Mouse (Mus musculus): ENCODE results near the gene Iba57. TPM values are rescaled to one million over a fixed set of nuclear protein-coding genes. Genes with fewer than 3 reads are reported as not detected.

The Iba57 gene
- polyA plus RNA-seq, 1 experiment from 2014 or later, result 3.8 TPM

DNA sequence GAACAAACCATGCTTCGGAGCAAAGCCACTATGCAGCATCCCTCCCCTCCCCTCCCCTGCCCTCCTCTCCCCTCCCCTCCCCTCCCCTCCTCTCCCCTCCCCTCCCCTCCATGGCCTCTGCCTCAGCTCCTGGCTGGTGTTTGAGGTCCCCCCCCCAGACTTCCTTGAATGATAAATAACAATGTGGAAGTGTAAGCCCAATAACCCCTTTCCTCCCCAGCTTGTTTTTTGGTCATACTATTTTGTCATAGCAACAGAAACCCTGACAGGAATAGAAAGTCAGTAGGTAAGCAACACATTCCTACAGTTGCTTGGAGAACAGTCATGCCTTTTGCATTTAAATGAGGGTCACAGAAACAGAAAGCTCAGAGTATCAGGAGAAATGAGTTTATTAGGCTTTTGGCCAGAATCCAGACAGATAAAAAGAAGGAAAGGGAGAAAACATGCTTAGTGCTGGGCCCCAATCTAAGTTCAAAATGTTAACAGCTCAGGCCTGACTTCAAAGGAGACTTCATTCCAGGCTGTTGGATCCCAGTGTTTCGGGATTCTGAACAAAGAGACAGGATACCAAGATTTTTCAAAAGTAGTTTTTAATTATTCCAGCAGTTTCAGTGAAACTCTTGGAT, 2.2 kb upstream of the Iba57 start:
- Histone ChIP-seq H3K9ac (no peak overlapping the region), H3K27me3 (no peaks in the 10 kb centered on the region), H3K4me2 (replicated peaks) (no peak overlapping the region), H3K4me1 (peaks cover 12% of the 10 kb centered on the region; the same call in 1 of the 2 replicates), H3K36me3 (no peaks in the 10 kb centered on the region), H3K4me3 (no peak overlapping the region), H3K9me3 (no peaks in the 10 kb centered on the region), H3K27ac (no peak overlapping the region)
- WGBS, result 78% methylated on average over 2 of the region's 2 CpGs
- ATAC-seq (ENCODE audit: insufficient number of reproducible peaks, insufficient read depth, low FRiP score, low TSS enrichment), result no peak

DNA sequence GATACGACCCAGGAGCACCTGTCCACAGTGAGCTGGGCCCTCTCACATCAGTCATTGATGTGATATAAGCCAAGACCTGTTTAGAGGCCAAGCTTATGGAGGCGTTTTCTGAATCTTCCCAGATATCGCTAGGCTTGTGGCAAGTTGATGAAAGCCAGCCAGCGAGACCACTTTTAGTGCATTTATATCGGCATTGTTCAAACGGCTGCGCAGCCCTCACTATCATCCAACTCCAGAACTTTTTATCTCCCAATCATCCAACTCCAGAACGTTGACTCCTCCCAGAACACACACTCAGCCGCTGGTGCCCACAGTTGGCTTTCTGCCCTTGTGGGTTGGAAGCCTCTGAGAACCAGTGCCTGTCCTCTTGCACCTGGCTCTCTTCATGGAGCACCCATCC, 845 bp upstream of the Iba57 start:
- Histone ChIP-seq H3K9ac (no peak overlapping the region), H3K9me3 (no peaks in the 10 kb centered on the region), H3K36me3 (no peaks in the 10 kb centered on the region), H3K27me3 (no peaks in the 10 kb centered on the region), H3K4me1 (peaks cover 12% of the 10 kb centered on the region; the same call in 1 of the 2 replicates), H3K4me3 (peak overlapping the region; percentile 79; the same call in 1 of the 2 replicates), H3K4me2 (replicated peaks) (peak overlapping the region; percentile 53), H3K27ac (no peak overlapping the region)
- 83% methylated on average over 9 of the region's 9 CpGs for WGBS
- ATAC-seq (ENCODE audit: insufficient number of reproducible peaks, insufficient read depth, low FRiP score, low TSS enrichment), result no peak

DNA sequence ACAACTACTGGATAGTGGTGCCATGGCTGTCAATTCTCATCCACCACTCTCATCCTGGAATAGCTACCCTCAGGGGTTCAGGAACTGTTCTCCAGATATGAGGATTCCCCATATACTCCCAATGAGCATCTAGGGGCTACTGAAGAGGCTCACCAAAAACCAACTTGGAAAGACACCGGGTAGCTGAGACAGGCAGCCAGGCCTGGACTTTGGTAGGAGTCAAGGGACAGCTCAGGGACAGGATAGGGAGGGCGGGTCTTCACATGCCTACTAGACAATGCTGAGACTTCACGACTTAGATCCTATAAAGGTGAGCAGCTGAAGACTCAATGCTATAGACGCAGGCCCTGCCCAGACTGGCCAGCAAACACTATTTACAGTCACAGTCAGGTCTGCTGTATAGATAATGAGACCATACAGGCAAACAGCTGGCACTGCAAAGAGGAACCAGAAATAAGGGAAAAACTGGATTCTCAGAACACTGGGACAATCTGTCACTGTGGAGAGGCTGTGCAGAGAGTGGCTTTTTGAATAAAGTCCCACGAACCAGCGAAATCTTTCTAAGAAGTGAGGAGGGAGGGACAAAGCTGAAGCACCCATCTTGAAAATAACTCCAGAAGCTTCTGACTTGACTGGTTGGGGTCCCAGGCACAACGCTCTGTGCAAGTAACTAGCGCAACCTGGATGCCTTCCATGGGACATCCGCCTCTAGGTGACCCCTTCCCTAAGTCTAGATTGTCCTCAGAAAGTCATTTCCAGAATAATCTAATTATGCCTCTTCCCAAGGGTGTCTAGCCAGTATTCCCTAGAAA, 890 bp downstream of the Iba57 start:
- WGBS, result 68% methylated on average over 9 of the region's 9 CpGs

DNA sequence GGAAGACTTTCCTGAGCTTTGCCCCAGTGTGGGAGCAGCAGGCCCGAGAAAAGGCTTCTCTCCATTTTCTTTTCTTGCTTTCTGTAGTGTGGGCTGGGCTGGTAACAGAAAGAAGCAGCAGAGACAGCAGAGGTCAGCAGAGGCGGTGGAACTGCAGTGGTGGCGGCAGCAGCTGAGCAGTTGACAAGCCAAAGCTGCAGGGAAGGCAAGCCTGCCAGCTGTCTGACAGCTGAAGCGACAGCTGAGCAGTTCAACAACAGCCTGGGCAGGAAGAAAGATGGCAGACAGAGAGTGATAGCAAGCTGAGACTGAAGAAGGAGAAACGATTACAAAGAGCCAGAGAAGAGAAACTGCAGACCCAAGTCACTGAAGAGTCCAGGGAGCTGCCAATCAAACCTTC, 2.1 kb downstream of the Iba57 start:
- H3K4me1 ChIP-seq, result peaks cover 12% of the 10 kb centered on the region; the same call in 1 of the 2 replicates
- ATAC-seq (ENCODE audit: insufficient number of reproducible peaks, insufficient read depth, low FRiP score, low TSS enrichment), result no peak
- no peak overlapping the region for H3K4me2 ChIP-seq (replicated peaks)
- H3K9ac ChIP-seq, result no peak overlapping the region
- H3K27me3 ChIP-seq, result no peaks in the 10 kb centered on the region
- no peak overlapping the region for H3K4me3 ChIP-seq
- H3K9me3 ChIP-seq, result no peaks in the 10 kb centered on the region
- H3K27ac ChIP-seq, result no peak overlapping the region
- WGBS, result 81% methylated on average over 5 of the region's 5 CpGs
- H3K36me3 ChIP-seq, result peaks cover 8% of the 10 kb centered on the region; the same call in 1 of the 2 replicates

More for the DNA sequence above, 890 bp downstream of the Iba57 start:
- Histone ChIP-seq H3K36me3 (peaks cover 6% of the 10 kb centered on the region; the same call in 1 of the 2 replicates), H3K4me3 (peak overlapping the region; percentile 79), H3K9me3 (no peaks in the 10 kb centered on the region), H3K27me3 (no peaks in the 10 kb centered on the region), H3K27ac (0 out of 2 replicates have a peak overlapping the region, but pooled peaks have one; percentile 50), H3K4me1 (peaks cover 12% of the 10 kb centered on the region; the same call in 1 of the 2 replicates), H3K9ac (peak overlapping the region; percentile 43), H3K4me2 (replicated peaks) (peak overlapping the region; percentile 53)
- 0 out of 2 replicates have a peak, but pooled peaks have one; percentile 8 for ATAC-seq (ENCODE audit: insufficient number of reproducible peaks, insufficient read depth, low FRiP score, low TSS enrichment)

DNA sequence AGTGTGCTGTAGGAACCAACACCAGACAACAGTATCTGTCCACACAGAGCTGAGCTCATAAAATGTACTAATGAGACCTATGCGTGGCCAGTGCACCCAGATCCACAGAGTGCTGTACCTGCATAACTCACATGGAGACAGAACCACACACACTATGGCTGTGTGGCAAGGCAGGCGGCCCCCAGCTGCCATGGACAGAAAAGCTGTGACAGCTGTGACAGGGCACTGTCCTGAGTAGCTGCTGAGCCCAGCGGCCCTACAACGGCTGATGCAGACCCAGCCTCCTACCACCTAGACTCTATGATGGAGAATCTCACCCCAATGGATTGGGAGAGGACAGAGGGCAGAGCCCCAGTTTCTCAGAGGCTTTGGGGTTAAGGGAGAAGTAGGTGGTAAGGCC, 4.0 kb downstream of the Iba57 start:
- Histone ChIP-seq H3K4me1 (peaks cover 12% of the 10 kb centered on the region; the same call in 1 of the 2 replicates), H3K27me3 (no peaks in the 10 kb centered on the region), H3K4me2 (replicated peaks) (no peak overlapping the region), H3K27ac (no peak overlapping the region), H3K4me3 (no peak overlapping the region), H3K9ac (no peak overlapping the region), H3K9me3 (no peaks in the 10 kb centered on the region), H3K36me3 (peaks cover 16% of the 10 kb centered on the region; the same call in 1 of the 2 replicates)
- 90% methylated on average over 4 of the region's 4 CpGs for WGBS
- ATAC-seq (ENCODE audit: insufficient number of reproducible peaks, insufficient read depth, low FRiP score, low TSS enrichment), result no peak

DNA sequence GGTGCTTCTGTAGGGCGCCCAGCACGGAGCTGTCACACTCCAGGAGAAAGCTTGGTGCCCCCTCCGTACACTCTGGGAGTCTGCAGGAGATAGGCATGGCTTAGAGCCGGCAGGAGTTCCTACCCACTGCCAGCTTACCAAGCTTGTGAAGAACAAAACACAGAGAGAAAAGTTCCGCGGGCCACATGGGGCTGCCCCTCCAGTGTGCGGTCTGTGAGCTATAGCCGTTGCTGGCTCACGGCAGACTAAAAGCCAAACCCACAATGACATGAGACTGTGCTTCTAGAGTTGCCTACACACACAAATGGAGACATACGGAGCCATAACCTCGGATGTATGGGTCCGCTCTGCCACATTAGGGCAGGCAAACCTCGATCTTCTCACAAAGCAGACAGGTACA, 4.4 kb downstream of the Iba57 start:
- no peak overlapping the region for H3K4me2 ChIP-seq (replicated peaks)
- no peaks in the 10 kb centered on the region for H3K9me3 ChIP-seq
- H3K36me3 ChIP-seq, result peaks cover 16% of the 10 kb centered on the region; the same call in 1 of the 2 replicates
- H3K27ac ChIP-seq, result no peak overlapping the region
- peaks cover 10% of the 10 kb centered on the region; the same call in 1 of the 2 replicates for H3K4me1 ChIP-seq
- no peak for ATAC-seq (ENCODE audit: insufficient number of reproducible peaks, insufficient read depth, low FRiP score, low TSS enrichment)
- no peaks in the 10 kb centered on the region for H3K27me3 ChIP-seq
- no peak overlapping the region for H3K9ac ChIP-seq
- H3K4me3 ChIP-seq, result no peak overlapping the region
- 92% methylated on average over 13 of the region's 13 CpGs for WGBS

DNA sequence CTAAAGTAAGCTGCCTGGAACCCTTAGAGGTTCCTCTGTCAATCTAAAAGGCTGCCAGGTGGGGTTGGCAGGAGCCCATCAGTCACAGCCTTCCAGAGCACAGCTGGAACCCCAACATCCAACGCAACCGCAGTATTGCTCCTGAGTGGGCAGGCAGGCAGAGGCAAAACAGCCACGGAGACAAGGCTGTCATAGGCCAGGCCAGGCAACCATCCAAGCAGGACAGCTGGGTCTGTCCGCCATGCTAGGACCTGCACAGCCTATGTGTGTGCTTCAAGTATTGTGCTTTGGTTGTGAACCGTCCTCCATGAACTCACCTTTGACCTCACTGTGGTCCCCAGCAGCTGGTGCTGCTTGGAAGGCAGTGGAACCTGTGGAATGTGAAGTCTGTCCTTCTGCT, 7.6 kb downstream of the Iba57 start:
- Histone ChIP-seq H3K9me3 (no peaks in the 10 kb centered on the region), H3K36me3 (peaks cover 16% of the 10 kb centered on the region; the same call in 1 of the 2 replicates), H3K4me3 (no peak overlapping the region), H3K27me3 (no peaks in the 10 kb centered on the region), H3K4me2 (replicated peaks) (no peak overlapping the region), H3K9ac (no peak overlapping the region), H3K27ac (no peak overlapping the region), H3K4me1 (no peaks in the 10 kb centered on the region)
- WGBS, result 87% methylated on average over 5 of the region's 5 CpGs
- ATAC-seq (ENCODE audit: insufficient number of reproducible peaks, insufficient read depth, low FRiP score, low TSS enrichment), result no peak

DNA sequence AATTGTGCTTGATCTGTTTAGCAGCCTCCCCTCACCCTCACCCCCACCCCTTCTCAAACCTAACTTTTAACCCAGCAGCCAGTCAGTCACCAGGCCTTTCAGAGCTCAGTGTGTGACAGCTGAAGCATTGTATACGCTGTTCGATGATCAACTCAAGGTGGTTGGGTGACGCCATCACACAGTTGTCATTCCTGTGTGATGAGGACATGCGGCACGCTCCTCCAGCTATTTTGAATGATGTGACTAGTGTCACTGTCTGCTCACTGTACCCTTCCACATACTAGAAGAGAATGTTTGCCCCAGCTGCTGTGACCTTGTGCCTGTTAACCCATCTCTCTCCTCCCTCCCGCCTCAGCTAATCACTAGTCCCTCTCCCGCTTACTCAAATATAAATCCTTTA, 9.3 kb downstream of the Iba57 start:
- Histone ChIP-seq H3K4me1 (no peaks in the 10 kb centered on the region), H3K36me3 (peaks cover 16% of the 10 kb centered on the region; the same call in 1 of the 2 replicates), H3K4me3 (no peak overlapping the region), H3K27ac (no peak overlapping the region), H3K4me2 (replicated peaks) (no peak overlapping the region), H3K9me3 (no peaks in the 10 kb centered on the region), H3K27me3 (no peaks in the 10 kb centered on the region), H3K9ac (no peak overlapping the region)
- WGBS, result 85% methylated on average over 7 of the region's 7 CpGs
- no peak for ATAC-seq (ENCODE audit: insufficient number of reproducible peaks, insufficient read depth, low FRiP score, low TSS enrichment)

DNA sequence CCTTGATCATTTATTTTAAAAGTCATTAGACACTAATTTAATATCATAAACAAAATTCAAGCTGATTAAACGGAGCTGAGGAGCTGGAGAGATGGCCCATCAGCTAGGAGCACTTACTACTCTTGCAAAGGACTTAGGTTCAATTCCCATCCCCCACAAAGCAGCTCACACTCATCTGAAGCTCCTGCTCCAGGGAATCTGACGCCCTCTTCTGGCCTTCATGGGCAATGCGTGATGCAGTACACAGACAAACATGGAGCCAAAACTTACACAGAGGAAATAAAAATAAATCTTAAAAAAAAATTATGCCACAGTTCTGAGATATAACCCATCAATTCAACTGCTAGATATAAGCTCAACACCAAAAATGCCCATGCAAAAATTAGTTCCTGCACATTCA, 11.8 kb downstream of the Iba57 start:
- 28% methylated on average over 3 of the region's 3 CpGs for WGBS
- no peaks in the 10 kb centered on the region for H3K27me3 ChIP-seq
- ATAC-seq (ENCODE audit: insufficient number of reproducible peaks, insufficient read depth, low FRiP score, low TSS enrichment), result no peak
- no peaks in the 10 kb centered on the region for H3K9me3 ChIP-seq
- no peak overlapping the region for H3K9ac ChIP-seq
- H3K36me3 ChIP-seq, result 0 out of 2 replicates have a peak, but pooled peaks cover 11% of the 10 kb centered on the region
- no peak overlapping the region for H3K27ac ChIP-seq
- no peak overlapping the region for H3K4me3 ChIP-seq
- no peaks in the 10 kb centered on the region for H3K4me1 ChIP-seq
- H3K4me2 ChIP-seq (replicated peaks), result no peak overlapping the region

DNA sequence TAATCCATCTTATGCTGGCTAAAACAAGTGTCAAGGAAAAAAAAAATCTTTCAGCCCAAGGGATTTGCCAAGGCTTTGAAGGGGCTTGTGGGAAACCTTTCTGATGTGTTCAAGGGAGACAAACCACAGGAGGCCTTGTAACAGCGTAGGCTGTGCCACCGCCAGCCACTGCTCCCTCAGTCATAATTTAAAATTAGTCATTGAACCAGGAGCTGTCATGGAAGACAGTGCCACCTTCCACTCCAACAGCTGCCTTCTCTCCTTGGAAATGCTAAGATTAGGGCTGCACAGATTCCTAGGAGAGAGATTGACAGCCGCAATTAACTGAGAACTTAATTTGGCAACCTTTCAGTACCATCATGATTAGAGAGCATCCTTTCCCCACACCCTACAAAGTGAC, 14.2 kb downstream of the Iba57 start:
- Histone ChIP-seq H3K4me3 (no peak overlapping the region), H3K4me1 (no peaks in the 10 kb centered on the region), H3K36me3 (no peaks in the 10 kb centered on the region), H3K9me3 (no peaks in the 10 kb centered on the region), H3K9ac (no peak overlapping the region), H3K27me3 (no peaks in the 10 kb centered on the region), H3K4me2 (replicated peaks) (no peak overlapping the region), H3K27ac (no peak overlapping the region)
- no peak for ATAC-seq (ENCODE audit: insufficient number of reproducible peaks, insufficient read depth, low FRiP score, low TSS enrichment)
- 72% methylated on average over 3 of the region's 3 CpGs for WGBS

DNA sequence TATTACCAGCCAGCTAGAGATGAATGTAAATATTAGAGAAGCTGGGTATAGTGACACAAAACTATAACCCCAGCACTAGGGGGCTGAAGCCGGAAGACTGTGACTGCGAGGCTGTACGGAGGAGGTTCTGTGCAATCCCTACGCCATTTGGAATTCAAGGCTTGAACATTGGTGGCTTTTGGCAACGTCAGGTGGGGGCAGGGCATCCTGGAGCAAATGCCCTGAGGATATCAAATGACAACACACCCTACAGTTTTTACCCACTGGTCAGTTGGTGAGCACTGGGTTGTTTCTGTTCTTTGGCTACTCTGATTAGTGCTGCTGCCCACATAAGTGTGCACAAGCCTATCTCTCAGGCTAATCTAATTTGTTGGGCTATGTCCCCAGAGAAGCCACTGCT, 20.6 kb downstream of the Iba57 start:
- Histone ChIP-seq H3K4me3 (no peak overlapping the region), H3K4me2 (replicated peaks) (no peak overlapping the region), H3K9me3 (no peaks in the 10 kb centered on the region), H3K27me3 (peaks cover 21% of the 10 kb centered on the region), H3K36me3 (no peaks in the 10 kb centered on the region), H3K27ac (no peak overlapping the region), H3K4me1 (no peaks in the 10 kb centered on the region), H3K9ac (no peak overlapping the region)
- ATAC-seq (ENCODE audit: insufficient number of reproducible peaks, insufficient read depth, low FRiP score, low TSS enrichment), result no peak
- 65% methylated on average over 5 of the region's 5 CpGs for WGBS

All from embryonic facial prominence, embryonic 12.5 days (tissue).